Mouse (Mus musculus) right cerebral cortex, adult 18-20 months (tissue): ENCODE data around the gene Lonp1.
"Not testable (repeated sequence)": the region's sequence is repeated elsewhere in the genome, so short reads cannot be mapped to it uniquely, and the experiment has no call there.

Experiments used
- DNase-seq: peaks from one replicate; pipeline ENCODE4 v3.0.0; 2022; ENCODE audit warnings: mixed read lengths

The Lonp1 gene

GRCm38 (mm10) chr17:56626754-56627470, at the start of gene Lonp1:
Gene Lonp1 (minus strand): TSS chr17:56626887.
- peak; percentile 96 for DNase-seq

GRCm38 (mm10) chr17:56673647-56674416, 47.1 kb upstream of the Lonp1 start:
- DNase-seq: no peak

GRCm38 (mm10) chr17:56672941-56673646, 46.4 kb upstream of the Lonp1 start, which contains the start of gene Ranbp3:
Gene Ranbp3 (plus strand): TSS chr17:56673294.
- peak; percentile 100 for DNase-seq

GRCm38 (mm10) chr17:56669766-56670165, 43.1 kb upstream of the Lonp1 start:
- DNase-seq: no peak

GRCm38 (mm10) chr17:56668384-56669144, 41.9 kb upstream of the Lonp1 start:
- peak; percentile 84 for DNase-seq

GRCm38 (mm10) chr17:56667591-56667990, 40.9 kb upstream of the Lonp1 start:
- no peak for DNase-seq

- DNase-seq: no peak
These were observed 39.7 kb upstream of the Lonp1 start for GRCm38 (mm10) chr17:56666384-56666783.

- no peak for DNase-seq
These were observed 37.6 kb upstream of the Lonp1 start for GRCm38 (mm10) chr17:56664333-56664732.

GRCm38 (mm10) chr17:56663659-56664058, 37.0 kb upstream of the Lonp1 start:
- DNase-seq: no peak

GRCm38 (mm10) chr17:56656171-56656570, 29.5 kb upstream of the Lonp1 start:
- no peak for DNase-seq

GRCm38 (mm10) chr17:56655311-56655710, 28.6 kb upstream of the Lonp1 start:
- DNase-seq: no peak

GRCm38 (mm10) chr17:56654771-56655170, 28.1 kb upstream of the Lonp1 start:
- DNase-seq: no peak

GRCm38 (mm10) chr17:56651801-56652200, 25.1 kb upstream of the Lonp1 start:
- no peak for DNase-seq

GRCm38 (mm10) chr17:56647546-56647945, 20.9 kb upstream of the Lonp1 start:
- no peak for DNase-seq

GRCm38 (mm10) chr17:56643237-56643636, 16.6 kb upstream of the Lonp1 start:
- DNase-seq: no peak

- no peak for DNase-seq
These were observed 7.3 kb upstream of the Lonp1 start for GRCm38 (mm10) chr17:56634023-56634422.

- DNase-seq: no peak
These were observed 5.1 kb upstream of the Lonp1 start for GRCm38 (mm10) chr17:56631807-56632206.

- not testable (repeated sequence) for DNase-seq
These were observed 3.4 kb upstream of the Lonp1 start for GRCm38 (mm10) chr17:56629800-56630781.

GRCm38 (mm10) chr17:56627530-56628277, 1.0 kb upstream of the Lonp1 start, which contains the start of gene Catsperd:
Gene Catsperd (plus strand): TSS chr17:56628143.
- no peak for DNase-seq

- no peak for DNase-seq
These were observed 427 bp downstream of the Lonp1 start for GRCm38 (mm10) chr17:56626260-56626659.

- DNase-seq: no peak
These were observed 1.2 kb downstream of the Lonp1 start for GRCm38 (mm10) chr17:56625495-56625894.
